Mouse (Mus musculus) C2C12 (cell line): ENCODE measurements around the gene Camta2.

Experiments used
- CEBPB ChIP-seq: IDR thresholded peaks from one replicate; pipeline ENCODE4 v1.6.1; 2011; ENCODE audit warnings: low read depth, mild to moderate bottlenecking, control low read depth, moderate library complexity
- CTCF ChIP-seq: IDR thresholded peaks from one replicate; pipeline ENCODE4 v1.5.1; 2011; ENCODE audit not compliant: control insufficient read depth, insufficient read depth, insufficient read length

DNA sequence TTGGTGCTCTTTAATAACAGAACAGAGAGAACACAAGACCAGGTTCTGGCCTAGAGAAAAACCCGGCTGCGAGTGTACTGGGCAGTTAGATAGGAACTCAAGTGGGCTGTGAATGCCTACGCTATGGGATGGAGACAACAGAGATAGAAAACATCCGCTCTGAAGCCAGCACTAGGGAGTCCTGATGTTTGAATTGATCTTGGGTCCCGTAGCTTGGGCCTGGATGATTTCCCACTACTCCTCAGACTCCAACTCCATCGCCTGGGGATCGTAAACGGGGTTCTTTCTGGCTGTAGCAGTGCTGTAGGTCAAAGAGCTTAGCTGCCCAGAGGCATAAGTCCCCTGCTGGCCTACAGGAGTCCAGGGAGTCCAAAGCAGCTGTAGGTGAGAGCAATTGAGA lies 467 bp upstream of the Camta2 start:
- TF ChIP-seq CTCF (no peak), CEBPB (no peak)
